ENCODE assay signal across 9 mouse cellular contexts in the genomic region with DNA sequence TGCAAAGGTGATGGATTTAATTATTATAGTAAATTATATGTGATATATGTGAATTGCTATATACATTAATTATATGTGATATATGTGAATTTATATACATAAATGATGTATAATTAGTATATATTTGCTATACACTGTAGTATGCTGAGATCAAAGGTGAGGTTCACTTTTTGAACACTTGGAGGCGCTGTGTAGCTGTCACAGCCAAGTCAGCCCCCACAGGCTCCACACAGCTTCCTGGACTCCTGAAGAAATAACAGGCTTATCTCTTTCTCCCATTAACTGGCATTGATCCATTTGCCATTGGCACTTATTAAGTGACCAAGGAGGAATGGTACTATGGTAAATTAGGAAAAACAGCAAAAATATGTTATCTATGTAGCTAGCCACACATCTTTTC.
DNase-seq lines count a peak whose midpoint lies in the region; ATAC-seq lines count a peak whose summit lies in the region.
"Had no signal": no experiment of that assay in that cellular context is flagged by ENCODE, and none has a peak within 500 bp of the region (broad histone marks: within the 10 kb centered on the region; RNA-seq: fewer than 3 reads in every experiment).

No protein-coding gene starts in this region.

- H3K9ac ChIP-seq in heart, embryonic 12.5 days: no peak overlapping the region

- no peaks in the 10 kb centered on the region for H3K9me3 ChIP-seq in heart, embryonic 12.5 days (replicated peaks)

- DNase-seq in heart, postnatal 10 days: peak; percentile 1 to 13
- DNase-seq in 3T3-L1 (ENCODE audit: low read depth, low spot score): peak; percentile 10
- peak; percentile 37 for DNase-seq in brain, adult 2 months (ENCODE audit: low read depth, low spot score)
- peak; percentile 43 for DNase-seq in forelimb bud, embryonic 11.5 days (ENCODE audit: low read depth, low spot score)
- peak; percentile 72 for DNase-seq in retina, embryonic 14.5 days (ENCODE audit: low spot score)
- no peak for DNase-seq in ovary, postnatal 36 days (ENCODE audit: low spot score)
- DNase-seq in heart, postnatal 25 days (ENCODE audit: low spot score): no peak

- H3K4me1 ChIP-seq in heart, embryonic 12.5 days (replicated peaks): no peaks in the 10 kb centered on the region

- no peaks in the 10 kb centered on the region for H3K27me3 ChIP-seq in heart, embryonic 12.5 days (replicated peaks)

- 36% methylated on average over 1 of the region's 1 CpGs for WGBS in heart, embryonic 12.5 days

- H3K4me3 ChIP-seq in heart, embryonic 12.5 days: no peak overlapping the region
- H3K4me3 ChIP-seq: myocyte had no signal

- no peak for ATAC-seq in heart, embryonic 12.5 days (ENCODE audit: insufficient number of reproducible peaks, low FRiP score)

- no peak overlapping the region for H3K4me2 ChIP-seq in heart, embryonic 12.5 days

- no peaks in the 10 kb centered on the region for H3K36me3 ChIP-seq in heart, embryonic 12.5 days

- H3K27ac ChIP-seq in heart, embryonic 12.5 days (ENCODE audit: poor library complexity, severe bottlenecking): no peak overlapping the region

- intact Hi-C loops in heart, postnatal 10 days (cut with DNase I): loop anchor here (10.0 kb wide), 2 partner anchors 849 to 1729 kb away; a partner anchor contains a TSS
- intact Hi-C loops in heart, postnatal 25 days (cut with DNase I): loop anchor here (10.0 kb wide), 1 partner anchor 1729 kb away; no protein-coding TSS in a partner anchor

Comparison
In these comparisons a context has a peak if more than half of its experiments do, and no peak if none do; other contexts are left out.
1. DNase-seq: peak in heart, postnatal 10 days (2 of 2), 3T3-L1 (single experiment), brain, adult 2 months (single experiment), forelimb bud, embryonic 11.5 days (single experiment) and retina, embryonic 14.5 days (single experiment); none in ovary, postnatal 36 days (single experiment) and heart, postnatal 25 days (single experiment).